15 mouse cellular contexts compared by ENCODE assay signal in the genomic region with DNA sequence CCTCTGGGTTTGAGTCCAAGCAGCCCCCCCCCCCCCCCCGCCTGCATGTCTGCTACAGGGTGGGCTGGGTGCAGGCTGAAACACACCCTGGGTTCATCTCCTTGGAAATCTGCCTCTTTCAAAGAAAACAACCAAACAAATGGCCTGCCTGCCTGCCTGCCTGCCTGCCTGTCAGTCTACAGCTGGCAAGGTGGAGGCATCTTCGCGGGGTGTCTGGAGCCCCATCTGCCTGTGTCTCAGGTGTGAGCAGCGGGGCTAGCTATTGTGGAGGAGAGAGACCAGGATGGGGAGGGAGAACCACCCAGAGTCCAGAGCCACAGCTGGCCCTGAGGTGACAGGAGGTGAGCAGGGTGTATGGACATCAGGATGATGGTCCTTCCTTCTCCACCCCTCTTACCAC. TPM values are rescaled to one million over a fixed set of nuclear protein-coding genes. Genes with fewer than 3 reads are reported as not detected.
DNase-seq lines count a peak whose midpoint lies in the region; ATAC-seq lines count a peak whose summit lies in the region.
"Had no signal": no experiment of that assay in that cellular context is flagged by ENCODE, and none has a peak within 500 bp of the region (broad histone marks: within the 10 kb centered on the region; RNA-seq: fewer than 3 reads in every experiment).

No protein-coding gene starts in this region.

- H3K9me3 ChIP-seq in hindbrain, embryonic 10.5 days = no peaks in the 10 kb centered on the region
- no peaks in the 10 kb centered on the region for H3K9me3 ChIP-seq in hindbrain, embryonic 14.5 days (ENCODE audit: control insufficient read depth, low read length)
- no peaks in the 10 kb centered on the region for H3K9me3 ChIP-seq in midbrain, embryonic 16.5 days (replicated peaks; ENCODE audit: control insufficient read depth, low read length, poor library complexity, severe bottlenecking)
- no peaks in the 10 kb centered on the region for H3K9me3 ChIP-seq in midbrain, embryonic 15.5 days
- H3K9me3 ChIP-seq in limb, embryonic 10.5 days (replicated peaks) = no peaks in the 10 kb centered on the region
- H3K9me3 ChIP-seq: embryonic facial prominence, embryonic 13.5 days had no signal

- peak; percentile 71 for DNase-seq in cerebellum, adult 11-12 months
- no peak for DNase-seq in cerebellum, adult 9-10 months
- DNase-seq in hindbrain, embryonic 10.5 days (ENCODE audit: low spot score) = no peak
- no peak for DNase-seq in hindbrain, embryonic 14.5 days (ENCODE audit: low spot score)
- DNase-seq in limb, embryonic 10.5 days (ENCODE audit: low spot score) = no peak
- no peak for DNase-seq in adrenal gland, adult 18-20 months (ENCODE audit: low spot score in 2 of 2)
- DNase-seq: gastrocnemius, postnatal 10 days had no signal

- H3K36me3 ChIP-seq in hindbrain, embryonic 10.5 days = peaks cover 64% of the 10 kb centered on the region
- no peaks in the 10 kb centered on the region; the same call in 1 of the 2 replicates for H3K36me3 ChIP-seq in hindbrain, embryonic 14.5 days (replicated peaks; ENCODE audit: control insufficient read depth, insufficient read depth)
- H3K36me3 ChIP-seq in midbrain, embryonic 16.5 days (ENCODE audit: control insufficient read depth, insufficient read depth, low read length) = 0 out of 2 replicates have a peak, but pooled peaks cover 3% of the 10 kb centered on the region
- H3K36me3 ChIP-seq in midbrain, embryonic 15.5 days (replicated peaks) = no peaks in the 10 kb centered on the region
- H3K36me3 ChIP-seq in limb, embryonic 10.5 days = peaks cover 35% of the 10 kb centered on the region

- peak overlapping the region; percentile 82 for H3K27ac ChIP-seq in hindbrain, embryonic 10.5 days
- H3K27ac ChIP-seq in hindbrain, embryonic 14.5 days = no peak overlapping the region
- no peak overlapping the region for H3K27ac ChIP-seq in midbrain, embryonic 16.5 days (ENCODE audit: low read length)
- no peak overlapping the region for H3K27ac ChIP-seq in midbrain, embryonic 15.5 days
- peak overlapping the region; percentile 73; the same call in 1 of the 2 replicates for H3K27ac ChIP-seq in limb, embryonic 10.5 days
- H3K27ac ChIP-seq: kidney, postnatal 0 days had no signal

- ATAC-seq in hindbrain, embryonic 14.5 days (ENCODE audit: low FRiP score) = no peak
- no peak for ATAC-seq in midbrain, embryonic 16.5 days
- ATAC-seq in midbrain, embryonic 15.5 days (replicated peaks) = no peak
- ATAC-seq: inflammation-experienced regulatory T-cells, adult 6 months; Patski had no signal

- no peak overlapping the region for H3K4me3 ChIP-seq in hindbrain, embryonic 10.5 days
- H3K4me3 ChIP-seq in hindbrain, embryonic 14.5 days (replicated peaks; ENCODE audit: low read length) = no peak overlapping the region
- no peak overlapping the region for H3K4me3 ChIP-seq in midbrain, embryonic 16.5 days (ENCODE audit: low read depth, low read length)
- no peak overlapping the region for H3K4me3 ChIP-seq in midbrain, embryonic 15.5 days
- no peak overlapping the region for H3K4me3 ChIP-seq in limb, embryonic 10.5 days
- H3K4me3 ChIP-seq: embryonic facial prominence, embryonic 13.5 days; myocyte had no signal

- peaks cover 100% of the 10 kb centered on the region for H3K4me1 ChIP-seq in hindbrain, embryonic 10.5 days (replicated peaks)
- H3K4me1 ChIP-seq in hindbrain, embryonic 14.5 days (replicated peaks; ENCODE audit: control insufficient read depth, insufficient read depth, low read length) = peaks cover 82% of the 10 kb centered on the region
- H3K4me1 ChIP-seq in midbrain, embryonic 16.5 days (ENCODE audit: control insufficient read depth, insufficient read depth, low read length) = peaks cover 74% of the 10 kb centered on the region
- H3K4me1 ChIP-seq in midbrain, embryonic 15.5 days = peaks cover 88% of the 10 kb centered on the region
- peaks cover 100% of the 10 kb centered on the region for H3K4me1 ChIP-seq in limb, embryonic 10.5 days

- H3K27me3 ChIP-seq in hindbrain, embryonic 10.5 days (ENCODE audit: insufficient read depth, poor library complexity, severe bottlenecking) = 0 out of 2 replicates have a peak, but pooled peaks cover 7% of the 10 kb centered on the region
- no peaks in the 10 kb centered on the region for H3K27me3 ChIP-seq in hindbrain, embryonic 14.5 days (ENCODE audit: control insufficient read depth, insufficient read depth, low read length)
- H3K27me3 ChIP-seq in midbrain, embryonic 16.5 days (ENCODE audit: control insufficient read depth, insufficient read depth, low read depth, low read length) = no peaks in the 10 kb centered on the region
- no peaks in the 10 kb centered on the region for H3K27me3 ChIP-seq in midbrain, embryonic 15.5 days (replicated peaks)
- H3K27me3 ChIP-seq in limb, embryonic 10.5 days (ENCODE audit: low read depth, poor library complexity, severe bottlenecking) = no peaks in the 10 kb centered on the region; the same call in 1 of the 2 replicates
- H3K27me3 ChIP-seq: CH12.LX; embryonic facial prominence, embryonic 13.5 days; Patski had no signal

- no peak overlapping the region for H3K4me2 ChIP-seq in hindbrain, embryonic 14.5 days (replicated peaks)
- H3K4me2 ChIP-seq in midbrain, embryonic 16.5 days (ENCODE audit: low read length) = no peak overlapping the region
- no peak overlapping the region for H3K4me2 ChIP-seq in midbrain, embryonic 15.5 days

- H3K9ac ChIP-seq in hindbrain, embryonic 14.5 days = no peak overlapping the region
- 0 out of 2 replicates have a peak overlapping the region, but pooled peaks have one; percentile 6 for H3K9ac ChIP-seq in midbrain, embryonic 16.5 days (ENCODE audit: low read depth, low read length)
- no peak overlapping the region for H3K9ac ChIP-seq in midbrain, embryonic 15.5 days
- H3K9ac ChIP-seq: embryonic facial prominence, embryonic 13.5 days had no signal

- 76% methylated on average over 4 of the region's 4 CpGs for WGBS in hindbrain, embryonic 10.5 days
- 61% methylated on average over 4 of the region's 4 CpGs for WGBS in hindbrain, embryonic 14.5 days
- WGBS in midbrain, embryonic 16.5 days = 54% methylated on average over 3 of the region's 4 CpGs
- WGBS in midbrain, embryonic 15.5 days = 75% methylated on average over 4 of the region's 4 CpGs
- WGBS in limb, embryonic 10.5 days = 62% methylated on average over 4 of the region's 4 CpGs

RNA-seq across cellular contexts. Expression of a gene that starts 30.9 kb away (rescaled TPM):
- 138 and 165 TPM in 2 replicates for polyA plus RNA-seq in hindbrain, embryonic 10.5 days (2016; fragmentation: Nextera tagmentation; extraction: Ambion mirVana)
- polyA plus RNA-seq in hindbrain, embryonic 14.5 days (2014; fragmentation: Nextera tagmentation; extraction: Ambion mirVana) = 17.5 and 18.2 TPM in 2 replicates
- polyA plus RNA-seq in midbrain, embryonic 16.5 days (2015; fragmentation: Nextera tagmentation; extraction: Ambion mirVana) = 10.7 and 13.3 TPM in 2 replicates
- polyA plus RNA-seq in midbrain, embryonic 15.5 days (2015; fragmentation: Nextera tagmentation; extraction: Ambion mirVana) = 15.3 and 16.5 TPM in 2 replicates
- polyA plus RNA-seq in limb, embryonic 10.5 days (2016; fragmentation: Nextera tagmentation; extraction: Ambion mirVana) = 153 and 167 TPM in 2 replicates
- total RNA-seq in adrenal gland, adult 18-20 months (2021) = 1 to 10 TPM; 4.6 to 5.0 TPM

Comparison
In these comparisons a context has a peak if more than half of its experiments do, and no peak if none do; other contexts are left out.
1. H3K27ac ChIP-seq: peak in hindbrain, embryonic 10.5 days (single experiment) and limb, embryonic 10.5 days (single experiment); none in hindbrain, embryonic 14.5 days (single experiment), midbrain, embryonic 16.5 days (single experiment) and midbrain, embryonic 15.5 days (single experiment).